Mouse (Mus musculus) telencephalon, adult 2 months (tissue): ENCODE data around the gene Ebf1.

Source experiments
- DNase-seq: peaks from one replicate; pipeline ENCODE4 v3.0.0-alpha.2; 2011; ENCODE audit warnings: low read depth, low spot score

Gene Ebf1

GRCm38 (mm10) chr11:44777331-44778310 lies 160.5 kb downstream of the Ebf1 start:
- no peak for DNase-seq

DNA sequence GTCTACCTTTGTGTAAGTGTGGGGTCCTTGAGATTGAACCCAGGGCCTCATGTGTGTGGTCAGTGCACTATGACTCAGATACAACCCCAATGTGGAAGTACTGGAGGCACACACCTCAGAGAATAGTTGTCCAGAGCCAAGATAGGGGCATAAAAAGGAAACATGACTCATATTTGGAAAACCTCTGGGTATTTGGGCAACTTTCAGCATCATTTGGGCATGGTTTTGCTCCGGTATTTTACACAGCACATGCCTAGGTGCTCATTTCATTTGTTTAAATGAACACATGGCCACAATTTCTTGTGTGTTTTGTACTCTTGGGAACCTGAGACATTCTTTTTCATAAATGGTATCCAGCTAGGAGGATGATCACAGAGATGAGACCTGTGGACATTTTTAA lies 161.9 kb downstream of the Ebf1 start:
- DNase-seq = no peak

GRCm38 (mm10) chr11:44784255-44785029 lies 167.3 kb downstream of the Ebf1 start:
- DNase-seq = no peak

DNA sequence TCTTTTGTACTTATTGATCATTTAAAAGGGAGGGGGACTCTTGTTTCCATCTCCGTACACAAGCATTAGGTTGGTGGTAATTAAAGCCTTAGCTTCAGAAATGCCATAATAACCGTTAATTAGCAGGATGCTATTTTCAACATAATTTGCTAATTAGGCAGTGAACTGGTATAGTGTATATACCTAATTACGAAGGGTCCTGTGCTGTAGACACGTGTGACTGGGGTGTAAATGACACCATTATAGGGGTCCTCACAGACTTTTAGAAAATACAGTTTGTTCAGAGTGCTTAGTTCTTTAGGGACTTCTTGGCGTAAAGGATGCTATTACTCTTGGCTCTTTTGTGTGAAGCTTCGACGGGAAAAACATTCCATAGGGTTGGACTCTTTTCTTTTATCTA lies 167.9 kb downstream of the Ebf1 start:
- no peak for DNase-seq

GRCm38 (mm10) chr11:44785479-44785878 lies 168.4 kb downstream of the Ebf1 start:
- no peak for DNase-seq

GRCm38 (mm10) chr11:44788003-44788402 lies 170.9 kb downstream of the Ebf1 start:
- no peak for DNase-seq

DNA sequence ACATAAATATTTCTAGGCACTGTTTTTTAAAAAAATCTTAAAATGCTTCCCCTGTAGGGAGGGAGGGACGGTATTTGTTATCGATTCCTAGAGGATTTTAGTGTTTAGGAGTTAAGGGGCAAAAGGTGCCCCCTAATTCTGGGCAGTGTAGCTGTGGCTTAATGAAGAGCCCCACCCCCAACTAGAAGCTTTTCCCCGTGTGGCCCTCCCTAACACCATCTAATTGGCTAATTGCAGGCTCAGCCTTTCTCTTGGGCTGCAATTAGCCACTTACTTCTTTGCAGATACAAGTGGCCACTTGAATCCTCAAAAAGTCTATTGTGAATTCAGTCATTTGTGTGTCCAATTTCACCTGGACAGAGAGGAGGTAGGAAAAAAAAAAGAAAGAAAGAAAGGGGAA lies 175.7 kb downstream of the Ebf1 start:
- DNase-seq = no peak

GRCm38 (mm10) chr11:44794883-44795282 lies 177.8 kb downstream of the Ebf1 start:
- no peak for DNase-seq

- DNase-seq = no peak
Measured at GRCm38 (mm10) chr11:44795767-44796166, 178.7 kb downstream of the Ebf1 start.

DNA sequence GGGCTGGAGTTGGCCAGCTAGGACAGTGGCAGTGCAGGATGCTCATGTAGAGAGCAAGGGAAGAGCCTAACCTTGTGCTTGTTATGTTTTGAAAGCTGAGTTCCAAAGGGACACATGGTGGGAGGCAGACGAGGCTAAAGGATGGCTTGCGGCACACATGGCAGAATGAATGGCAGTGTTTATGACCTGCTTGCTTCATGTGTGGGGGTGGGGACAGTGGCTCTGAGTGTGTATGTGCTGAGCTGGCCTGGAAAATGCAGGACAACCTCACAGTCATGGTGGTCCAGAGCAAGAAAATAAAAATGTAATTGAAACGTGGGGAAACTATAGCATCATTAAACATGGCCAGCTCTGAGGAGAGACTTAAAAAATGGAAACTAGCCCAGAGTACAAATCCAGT lies 181.2 kb downstream of the Ebf1 start:
- DNase-seq = no peak

- no peak for DNase-seq
Measured at GRCm38 (mm10) chr11:44804046-44804445, 186.9 kb downstream of the Ebf1 start.

- DNase-seq = peak; percentile 12
Measured at GRCm38 (mm10) chr11:44806589-44806988, 189.5 kb downstream of the Ebf1 start.

GRCm38 (mm10) chr11:44808855-44809546 lies 191.9 kb downstream of the Ebf1 start:
- DNase-seq = no peak

GRCm38 (mm10) chr11:44811007-44811406 lies 193.9 kb downstream of the Ebf1 start:
- no peak for DNase-seq

- no peak for DNase-seq
Measured at GRCm38 (mm10) chr11:44812193-44812746, 195.2 kb downstream of the Ebf1 start.

- DNase-seq = no peak
Measured at GRCm38 (mm10) chr11:44813534-44813933, 196.4 kb downstream of the Ebf1 start.

DNA sequence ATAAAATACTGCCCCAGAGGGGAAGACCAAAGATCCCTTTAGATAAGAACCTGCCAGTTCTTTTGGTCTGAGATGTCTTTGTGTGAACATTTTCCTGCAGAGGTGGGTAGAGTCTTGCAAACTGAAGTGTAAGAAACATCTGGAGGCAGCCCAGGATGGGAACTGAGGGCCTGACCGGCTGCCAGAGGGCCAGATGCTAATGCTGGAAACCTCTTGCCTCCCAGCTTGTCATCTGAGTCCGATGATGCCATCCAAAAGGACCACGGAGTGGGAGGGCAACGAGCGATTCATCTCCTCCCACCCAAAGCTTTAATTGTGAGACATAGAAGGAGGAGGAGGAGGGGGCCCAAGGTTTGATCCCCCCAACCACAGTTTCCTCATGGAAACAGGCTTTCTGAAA lies 197.7 kb downstream of the Ebf1 start:
- no peak for DNase-seq

DNA sequence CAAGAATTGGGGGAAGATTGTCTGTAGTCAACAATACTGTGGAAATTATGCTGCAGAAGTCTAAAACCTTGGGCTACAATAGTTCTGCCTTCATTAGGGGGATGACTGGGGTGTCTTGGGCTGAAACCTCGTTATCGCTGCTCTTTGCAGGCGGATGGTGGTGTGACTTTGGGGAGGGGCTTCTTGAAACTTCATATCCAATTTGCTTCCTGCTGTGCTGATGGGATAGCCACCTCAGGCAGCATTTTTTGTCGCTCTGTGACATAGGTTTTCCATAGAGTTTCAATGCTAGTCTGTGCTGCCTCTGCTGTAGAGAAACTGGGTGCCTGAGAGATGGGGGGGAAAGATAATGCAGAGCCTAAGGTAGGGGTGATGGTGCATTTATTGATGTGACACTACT lies 198.9 kb downstream of the Ebf1 start:
- DNase-seq = no peak

GRCm38 (mm10) chr11:44822312-44822711 lies 205.2 kb downstream of the Ebf1 start:
- no peak for DNase-seq

DNA sequence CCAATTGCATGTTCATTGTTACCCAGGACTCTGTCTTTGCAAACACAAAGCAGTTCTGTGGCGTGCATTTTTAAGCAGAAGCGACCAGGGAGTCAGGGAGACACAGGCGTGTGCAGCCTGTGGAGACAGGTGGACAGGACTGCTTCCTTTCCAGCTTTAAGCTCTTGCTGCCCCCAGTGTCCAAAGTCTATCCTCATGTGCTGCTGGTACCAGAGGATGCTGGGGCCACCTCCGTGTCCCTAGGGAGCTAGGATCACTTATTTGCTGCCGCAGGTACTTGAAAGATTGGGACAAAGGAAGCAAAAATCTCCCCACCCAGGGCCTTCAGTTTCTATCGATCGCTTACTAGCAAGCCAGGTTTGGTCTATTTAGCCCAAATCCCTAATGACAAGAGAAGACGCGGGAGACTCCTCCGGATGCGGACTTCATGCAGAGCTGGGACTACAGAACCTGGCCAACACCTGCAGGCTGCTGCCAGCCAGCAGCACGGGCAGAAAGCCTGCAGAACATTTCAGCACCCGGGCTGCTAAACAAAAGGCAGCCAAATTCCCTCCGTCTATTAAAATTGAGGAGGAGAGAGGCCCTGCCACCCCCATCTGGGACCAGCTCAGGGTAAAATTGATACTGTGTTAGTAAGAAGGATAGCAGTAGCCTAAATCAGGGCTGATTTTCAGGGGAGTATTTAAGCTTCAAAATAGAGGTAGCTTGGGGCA lies 215.3 kb downstream of the Ebf1 start:
- no peak for DNase-seq

DNA sequence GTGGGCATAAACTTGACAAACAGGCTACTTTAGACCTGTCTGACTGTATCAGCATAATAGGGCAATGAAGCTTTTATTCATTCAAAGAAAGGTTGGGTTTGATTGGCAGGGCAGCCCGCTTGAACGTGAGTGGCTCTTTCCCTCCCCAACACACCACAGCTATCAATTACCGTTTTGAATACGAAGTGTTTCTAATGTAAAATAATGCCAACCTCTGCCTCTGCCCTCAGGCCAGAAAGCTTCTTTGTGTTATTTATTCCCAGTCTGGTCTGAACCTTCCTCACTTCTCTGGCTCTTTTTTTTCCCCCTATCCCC lies 215.8 kb downstream of the Ebf1 start:
- no peak for DNase-seq
